Mouse (Mus musculus): ENCODE data around the gene Ncam2.

Ncam2 gene

GRCm38 (mm10) chr16:81623776-81624175 lies 423.3 kb downstream of the Ncam2 start:
- Histone ChIP-seq H3K36me3 (ENCODE audit: insufficient read depth, low read length) (no peaks in the 10 kb centered on the region), H3K27me3 (ENCODE audit: insufficient read depth, low read length) (no peaks in the 10 kb centered on the region), H3K9me3 (ENCODE audit: low read length) (no peaks in the 10 kb centered on the region; the same call in 1 of the 2 replicates), H3K4me3 (replicated peaks; ENCODE audit: low read length) (no peak overlapping the region), H3K4me1 (replicated peaks; ENCODE audit: low read depth, low read length) (no peaks in the 10 kb centered on the region)
- TF ChIP-seq CTCF (conservative IDR thresholded peaks at IDR 0.05; ENCODE audit: low read length) (no peak), NANOG (IDR thresholded peaks at IDR 0.05; ENCODE audit: borderline replicate concordance, low read length) (no peak), POU5F1 (IDR thresholded peaks at IDR 0.05; ENCODE audit: borderline replicate concordance, low read length) (no peak)

GRCm38 (mm10) chr16:81650286-81650685 lies 449.8 kb downstream of the Ncam2 start:
- Histone ChIP-seq H3K27me3 (ENCODE audit: insufficient read depth, low read length) (no peaks in the 10 kb centered on the region), H3K36me3 (ENCODE audit: insufficient read depth, low read length) (no peaks in the 10 kb centered on the region), H3K4me3 (replicated peaks; ENCODE audit: low read length) (no peak overlapping the region), H3K9me3 (ENCODE audit: low read length) (no peaks in the 10 kb centered on the region), H3K4me1 (replicated peaks; ENCODE audit: low read depth, low read length) (no peaks in the 10 kb centered on the region)
- no peak for TF ChIP-seq POU5F1 (IDR thresholded peaks at IDR 0.05; ENCODE audit: borderline replicate concordance, low read length)
- TF ChIP-seq CTCF (conservative IDR thresholded peaks at IDR 0.05; ENCODE audit: low read length), result no peak
- TF ChIP-seq NANOG (IDR thresholded peaks at IDR 0.05; ENCODE audit: borderline replicate concordance, low read length), result no peak

- Histone ChIP-seq H3K36me3 (ENCODE audit: insufficient read depth, low read length) (no peaks in the 10 kb centered on the region), H3K4me1 (replicated peaks; ENCODE audit: low read depth, low read length) (no peaks in the 10 kb centered on the region), H3K27me3 (ENCODE audit: insufficient read depth, low read length) (no peaks in the 10 kb centered on the region), H3K9me3 (ENCODE audit: low read length) (no peaks in the 10 kb centered on the region), H3K4me3 (replicated peaks; ENCODE audit: low read length) (no peak overlapping the region)
- TF ChIP-seq CTCF (conservative IDR thresholded peaks at IDR 0.05; ENCODE audit: low read length) (no peak), POU5F1 (IDR thresholded peaks at IDR 0.05; ENCODE audit: borderline replicate concordance, low read length) (no peak), NANOG (IDR thresholded peaks at IDR 0.05; ENCODE audit: borderline replicate concordance, low read length) (no peak)
Measured at GRCm38 (mm10) chr16:81651550-81651949, 451.1 kb downstream of the Ncam2 start.

- TF ChIP-seq POU5F1 (IDR thresholded peaks at IDR 0.05; ENCODE audit: borderline replicate concordance, low read length) (no peak), NANOG (IDR thresholded peaks at IDR 0.05; ENCODE audit: borderline replicate concordance, low read length) (no peak), CTCF (conservative IDR thresholded peaks at IDR 0.05; ENCODE audit: low read length) (no peak)
- no peaks in the 10 kb centered on the region for H3K36me3 ChIP-seq (ENCODE audit: insufficient read depth, low read length)
- H3K4me3 ChIP-seq (replicated peaks; ENCODE audit: low read length), result no peak overlapping the region
- no peaks in the 10 kb centered on the region for H3K9me3 ChIP-seq (ENCODE audit: low read length)
- no peaks in the 10 kb centered on the region for H3K4me1 ChIP-seq (replicated peaks; ENCODE audit: low read depth, low read length)
- H3K27me3 ChIP-seq (ENCODE audit: insufficient read depth, low read length), result no peaks in the 10 kb centered on the region
Measured at GRCm38 (mm10) chr16:81656550-81656949, 456.1 kb downstream of the Ncam2 start.

GRCm38 (mm10) chr16:81673866-81674265 lies 473.4 kb downstream of the Ncam2 start:
- Histone ChIP-seq H3K36me3 (ENCODE audit: insufficient read depth, low read length) (no peaks in the 10 kb centered on the region), H3K9me3 (ENCODE audit: low read length) (peaks cover 10% of the 10 kb centered on the region; the same call in 1 of the 2 replicates), H3K4me1 (replicated peaks; ENCODE audit: low read depth, low read length) (no peaks in the 10 kb centered on the region), H3K4me3 (replicated peaks; ENCODE audit: low read length) (no peak overlapping the region), H3K27me3 (ENCODE audit: insufficient read depth, low read length) (no peaks in the 10 kb centered on the region)
- TF ChIP-seq POU5F1 (IDR thresholded peaks at IDR 0.05; ENCODE audit: borderline replicate concordance, low read length) (no peak), CTCF (conservative IDR thresholded peaks at IDR 0.05; ENCODE audit: low read length) (no peak), NANOG (IDR thresholded peaks at IDR 0.05; ENCODE audit: borderline replicate concordance, low read length) (no peak)

- H3K27me3 ChIP-seq (ENCODE audit: insufficient read depth, low read length), result no peaks in the 10 kb centered on the region
- TF ChIP-seq POU5F1 (IDR thresholded peaks at IDR 0.05; ENCODE audit: borderline replicate concordance, low read length) (no peak), NANOG (IDR thresholded peaks at IDR 0.05; ENCODE audit: borderline replicate concordance, low read length) (no peak), CTCF (conservative IDR thresholded peaks at IDR 0.05; ENCODE audit: low read length) (no peak)
- no peak overlapping the region for H3K4me3 ChIP-seq (replicated peaks; ENCODE audit: low read length)
- H3K36me3 ChIP-seq (ENCODE audit: insufficient read depth, low read length), result no peaks in the 10 kb centered on the region
- no peaks in the 10 kb centered on the region for H3K4me1 ChIP-seq (replicated peaks; ENCODE audit: low read depth, low read length)
- peaks cover 10% of the 10 kb centered on the region; the same call in 1 of the 2 replicates for H3K9me3 ChIP-seq (ENCODE audit: low read length)
Measured at GRCm38 (mm10) chr16:81675546-81675945, 475.0 kb downstream of the Ncam2 start.

Measured in E14TG2a.4 (cell line).